Mouse (Mus musculus): ENCODE measurements at regions not wholly inside any gene's neighbourhood (a gene's known extent, or its start where the extent isn't known, plus 50 kb on each side); places are given as distances from the start of the nearest gene placed in this dataset.

- Histone ChIP-seq H3K9ac (ENCODE audit: low read length) (no peak overlapping the region), H3K4me3 (ENCODE audit: low read depth, low read length) (no peak overlapping the region), H3K36me3 (ENCODE audit: control insufficient read depth, insufficient read depth, low read length) (no peaks in the 10 kb centered on the region), H3K4me1 (ENCODE audit: control insufficient read depth, insufficient read depth, low read length) (no peaks in the 10 kb centered on the region), H3K4me2 (ENCODE audit: low read depth) (no peak overlapping the region), H3K9me3 (ENCODE audit: control insufficient read depth, low read length) (no peaks in the 10 kb centered on the region), H3K27ac (ENCODE audit: low read depth, low read length) (no peak overlapping the region), H3K27me3 (ENCODE audit: control insufficient read depth, insufficient read depth, low read length) (no peaks in the 10 kb centered on the region)
- DNase-seq (ENCODE audit: low spot score) (no peak), ATAC-seq (ENCODE audit: insufficient read depth, low FRiP score, low TSS enrichment) (no peak)
- WGBS = 75% methylated on average over 3 of the region's 3 CpGs
Observed at GRCm38 (mm10) chr1:80131354-80131753, 86.9 kb downstream of the Fam124b start.

DNA sequence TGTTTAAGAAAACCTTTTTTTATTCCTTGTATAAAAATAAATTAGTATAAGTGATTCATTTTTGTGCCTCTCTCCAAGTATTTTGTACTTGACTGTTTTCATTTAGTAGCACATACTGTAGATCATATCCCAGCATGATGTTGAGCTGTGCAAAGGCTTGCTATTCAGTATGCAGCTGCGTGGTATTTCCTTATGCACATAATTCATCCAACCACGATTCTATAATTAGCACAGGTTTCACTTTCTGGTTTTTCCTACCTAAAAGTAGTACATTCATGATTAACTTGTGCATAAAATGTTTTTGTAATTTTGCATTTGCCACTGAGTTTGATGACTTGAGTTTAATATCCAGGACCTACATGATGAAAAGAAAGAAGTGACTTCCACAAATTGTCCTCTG is 94.3 kb downstream of the Fam124b start:
- no peaks in the 10 kb centered on the region for H3K9me3 ChIP-seq (ENCODE audit: control insufficient read depth, low read length)
- DNase-seq (ENCODE audit: low spot score) (no peak), ATAC-seq (ENCODE audit: insufficient read depth, low FRiP score, low TSS enrichment) (no peak)
- no peak overlapping the region for H3K9ac ChIP-seq (ENCODE audit: low read length)
- no peak overlapping the region for H3K4me3 ChIP-seq (ENCODE audit: low read depth, low read length)
- 89% methylated on average over 2 of the region's 2 CpGs for WGBS
- no peaks in the 10 kb centered on the region for H3K27me3 ChIP-seq (ENCODE audit: control insufficient read depth, insufficient read depth, low read length)
- no peaks in the 10 kb centered on the region for H3K4me1 ChIP-seq (ENCODE audit: control insufficient read depth, insufficient read depth, low read length)
- no peak overlapping the region for H3K27ac ChIP-seq (ENCODE audit: low read depth, low read length)
- no peak overlapping the region for H3K4me2 ChIP-seq (ENCODE audit: low read depth)
- H3K36me3 ChIP-seq (ENCODE audit: control insufficient read depth, insufficient read depth, low read length) = no peaks in the 10 kb centered on the region

- Histone ChIP-seq H3K27ac (ENCODE audit: low read depth, low read length) (no peak overlapping the region), H3K27me3 (ENCODE audit: control insufficient read depth, insufficient read depth, low read length) (no peaks in the 10 kb centered on the region), H3K9me3 (ENCODE audit: control insufficient read depth, low read length) (no peaks in the 10 kb centered on the region), H3K4me1 (ENCODE audit: control insufficient read depth, insufficient read depth, low read length) (no peaks in the 10 kb centered on the region), H3K4me2 (ENCODE audit: low read depth) (no peak overlapping the region), H3K4me3 (ENCODE audit: low read depth, low read length) (no peak overlapping the region), H3K9ac (ENCODE audit: low read length) (no peak overlapping the region), H3K36me3 (ENCODE audit: control insufficient read depth, insufficient read depth, low read length) (no peaks in the 10 kb centered on the region)
- WGBS = 57% methylated on average over 2 of the region's 2 CpGs
- ATAC-seq (ENCODE audit: insufficient read depth, low FRiP score, low TSS enrichment) (0 out of 2 replicates have a peak, but pooled peaks have one; percentile 48), DNase-seq (ENCODE audit: low spot score) (no peak)
Observed at GRCm38 (mm10) chr1:80115913-80116312, 102.4 kb downstream of the Fam124b start.

GRCm38 (mm10) chr1:80107747-80108476 is 110.4 kb downstream of the Fam124b start:
- DNase-seq (ENCODE audit: low spot score) (no peak), ATAC-seq (ENCODE audit: insufficient read depth, low FRiP score, low TSS enrichment) (no peak)
- Histone ChIP-seq H3K4me2 (ENCODE audit: low read depth) (no peak overlapping the region), H3K4me3 (ENCODE audit: low read depth, low read length) (no peak overlapping the region), H3K9me3 (ENCODE audit: control insufficient read depth, low read length) (no peaks in the 10 kb centered on the region), H3K4me1 (ENCODE audit: control insufficient read depth, insufficient read depth, low read length) (no peaks in the 10 kb centered on the region), H3K27me3 (ENCODE audit: control insufficient read depth, insufficient read depth, low read length) (no peaks in the 10 kb centered on the region), H3K36me3 (ENCODE audit: control insufficient read depth, insufficient read depth, low read length) (no peaks in the 10 kb centered on the region), H3K9ac (ENCODE audit: low read length) (no peak overlapping the region), H3K27ac (ENCODE audit: low read depth, low read length) (no peak overlapping the region)
- WGBS = 81% methylated on average over 2 of the region's 2 CpGs

DNA sequence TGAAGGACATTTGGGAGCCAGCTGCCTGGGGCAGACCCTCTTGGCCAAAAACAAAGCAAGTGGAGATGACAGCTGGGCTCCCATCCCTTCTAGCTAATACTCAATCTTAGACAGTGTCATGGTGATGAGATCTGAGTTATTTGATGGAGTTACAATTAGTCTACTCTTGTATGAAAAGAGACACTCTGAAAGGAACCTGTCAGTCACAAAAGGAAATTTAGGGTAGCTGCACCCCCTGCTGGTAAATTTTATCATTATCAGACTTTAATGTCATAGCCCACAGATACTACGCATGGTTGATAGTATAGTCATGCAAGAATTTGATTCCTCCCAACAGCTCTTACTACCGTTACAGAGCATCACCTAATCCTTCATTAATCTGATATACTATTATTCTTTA is 112.0 kb downstream of the Fam124b start:
- H3K27me3 ChIP-seq (ENCODE audit: control insufficient read depth, insufficient read depth, low read length) = no peaks in the 10 kb centered on the region
- DNase-seq (ENCODE audit: low spot score) (no peak), ATAC-seq (ENCODE audit: insufficient read depth, low FRiP score, low TSS enrichment) (no peak; the same call in 1 of the 2 replicates)
- no peaks in the 10 kb centered on the region for H3K4me1 ChIP-seq (ENCODE audit: control insufficient read depth, insufficient read depth, low read length)
- H3K27ac ChIP-seq (ENCODE audit: low read depth, low read length) = no peak overlapping the region
- no peak overlapping the region for H3K4me2 ChIP-seq (ENCODE audit: low read depth)
- H3K9ac ChIP-seq (ENCODE audit: low read length) = no peak overlapping the region
- H3K36me3 ChIP-seq (ENCODE audit: control insufficient read depth, insufficient read depth, low read length) = no peaks in the 10 kb centered on the region
- H3K9me3 ChIP-seq (ENCODE audit: control insufficient read depth, low read length) = no peaks in the 10 kb centered on the region
- H3K4me3 ChIP-seq (ENCODE audit: low read depth, low read length) = no peak overlapping the region
- 78% methylated on average over 2 of the region's 2 CpGs for WGBS

DNA sequence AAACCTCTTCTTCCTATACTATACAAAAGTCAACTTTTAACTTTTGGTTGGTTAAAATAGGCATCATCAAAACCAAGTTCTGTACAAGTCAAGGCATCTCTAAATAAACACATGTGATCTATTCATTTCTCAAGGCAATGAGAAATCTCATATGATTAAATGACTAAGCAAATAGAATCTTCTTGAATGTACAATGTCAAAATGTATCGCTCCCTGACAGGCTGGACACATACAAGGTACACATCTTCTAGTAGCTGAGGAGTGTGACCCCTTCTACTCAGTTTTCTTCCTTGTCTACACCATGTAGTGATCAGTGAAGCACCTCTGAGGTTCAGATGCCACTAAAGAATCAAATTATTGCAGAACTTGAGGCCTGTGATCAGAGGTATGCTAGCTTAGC is 120.0 kb downstream of the Fam124b start:
- H3K4me3 ChIP-seq (ENCODE audit: low read depth, low read length) = no peak overlapping the region
- no peaks in the 10 kb centered on the region for H3K27me3 ChIP-seq (ENCODE audit: control insufficient read depth, insufficient read depth, low read length)
- H3K9me3 ChIP-seq (ENCODE audit: control insufficient read depth, low read length) = no peaks in the 10 kb centered on the region
- WGBS = 94% methylated on average over 1 of the region's 1 CpGs
- no peaks in the 10 kb centered on the region for H3K4me1 ChIP-seq (ENCODE audit: control insufficient read depth, insufficient read depth, low read length)
- no peak overlapping the region for H3K4me2 ChIP-seq (ENCODE audit: low read depth)
- H3K36me3 ChIP-seq (ENCODE audit: control insufficient read depth, insufficient read depth, low read length) = no peaks in the 10 kb centered on the region
- no peak overlapping the region for H3K9ac ChIP-seq (ENCODE audit: low read length)
- no peak overlapping the region for H3K27ac ChIP-seq (ENCODE audit: low read depth, low read length)
- no peak for DNase-seq (ENCODE audit: low spot score)
- ATAC-seq (ENCODE audit: insufficient read depth, low FRiP score, low TSS enrichment) = no peak

DNA sequence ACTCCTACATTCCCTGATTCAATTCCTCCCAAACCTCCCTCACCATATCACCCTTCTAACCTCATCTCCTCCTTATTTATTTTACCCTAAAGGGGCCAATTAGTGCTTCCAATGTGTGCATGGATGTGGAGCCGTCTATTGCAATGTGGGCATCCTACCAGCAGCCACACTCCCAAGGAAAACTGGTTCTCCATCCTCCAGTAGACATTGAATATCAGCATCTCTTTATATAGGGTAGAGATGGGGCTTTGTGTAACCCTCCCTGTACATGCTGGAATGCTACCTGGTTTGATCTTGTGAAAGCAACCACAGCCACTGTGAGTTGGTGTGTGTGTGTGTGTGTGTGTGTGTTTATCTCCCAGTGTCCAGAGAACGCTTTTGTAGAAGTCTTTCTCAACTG is 126.5 kb downstream of the Fam124b start:
- H3K4me1 ChIP-seq (ENCODE audit: control insufficient read depth, insufficient read depth, low read length) = no peaks in the 10 kb centered on the region
- DNase-seq (ENCODE audit: low spot score) (no peak), ATAC-seq (ENCODE audit: insufficient read depth, low FRiP score, low TSS enrichment) (no peak)
- no peak overlapping the region for H3K4me2 ChIP-seq (ENCODE audit: low read depth)
- no peak overlapping the region for H3K27ac ChIP-seq (ENCODE audit: low read depth, low read length)
- H3K4me3 ChIP-seq (ENCODE audit: low read depth, low read length) = no peak overlapping the region
- H3K27me3 ChIP-seq (ENCODE audit: control insufficient read depth, insufficient read depth, low read length) = no peaks in the 10 kb centered on the region
- no peaks in the 10 kb centered on the region for H3K36me3 ChIP-seq (ENCODE audit: control insufficient read depth, insufficient read depth, low read length)
- WGBS = 76% methylated on average over 2 of the region's 2 CpGs
- H3K9me3 ChIP-seq (ENCODE audit: control insufficient read depth, low read length) = no peaks in the 10 kb centered on the region
- no peak overlapping the region for H3K9ac ChIP-seq (ENCODE audit: low read length)

- Histone ChIP-seq H3K27ac (ENCODE audit: low read depth, low read length) (no peak overlapping the region), H3K4me3 (ENCODE audit: low read depth, low read length) (no peak overlapping the region), H3K9ac (ENCODE audit: low read length) (no peak overlapping the region), H3K4me1 (ENCODE audit: control insufficient read depth, insufficient read depth, low read length) (no peaks in the 10 kb centered on the region), H3K36me3 (ENCODE audit: control insufficient read depth, insufficient read depth, low read length) (no peaks in the 10 kb centered on the region), H3K9me3 (ENCODE audit: control insufficient read depth, low read length) (no peaks in the 10 kb centered on the region), H3K4me2 (ENCODE audit: low read depth) (no peak overlapping the region), H3K27me3 (ENCODE audit: control insufficient read depth, insufficient read depth, low read length) (no peaks in the 10 kb centered on the region)
- ATAC-seq (ENCODE audit: insufficient read depth, low FRiP score, low TSS enrichment) (no peak), DNase-seq (ENCODE audit: low spot score) (no peak)
- WGBS = 85% methylated on average over 8 of the region's 8 CpGs
Observed at GRCm38 (mm10) chr1:80091350-80091749, 126.9 kb downstream of the Fam124b start.

- ATAC-seq (ENCODE audit: insufficient read depth, low FRiP score, low TSS enrichment) = no peak
- Histone ChIP-seq H3K4me2 (ENCODE audit: low read depth) (no peak overlapping the region), H3K4me3 (ENCODE audit: low read depth, low read length) (no peak overlapping the region), H3K27me3 (ENCODE audit: control insufficient read depth, insufficient read depth, low read length) (no peaks in the 10 kb centered on the region), H3K36me3 (ENCODE audit: control insufficient read depth, insufficient read depth, low read length) (no peaks in the 10 kb centered on the region), H3K4me1 (ENCODE audit: control insufficient read depth, insufficient read depth, low read length) (no peaks in the 10 kb centered on the region), H3K27ac (ENCODE audit: low read depth, low read length) (no peak overlapping the region), H3K9ac (ENCODE audit: low read length) (no peak overlapping the region), H3K9me3 (ENCODE audit: control insufficient read depth, low read length) (no peaks in the 10 kb centered on the region)
- DNase-seq (ENCODE audit: low spot score) = no peak
- WGBS = 75% methylated on average over 5 of the region's 5 CpGs
Observed at GRCm38 (mm10) chr1:80088651-80089050, 129.6 kb downstream of the Fam124b start.
